Mouse (Mus musculus) intestine, embryonic 15.5 days (tissue): ENCODE data around the gene Cers2. TPM values are rescaled to one million over a fixed set of nuclear protein-coding genes. Genes with fewer than 3 reads are reported as not detected.
"Not testable (repeated sequence)": the region's sequence is repeated elsewhere in the genome, so short reads cannot be mapped to it uniquely, and the experiment has no call there.

Experiments
- ATAC-seq: fragments of 200-750 bp; cut with Nextera tagmentation; 2 replicates; pipeline ENCODE4 v1.8.0; 2017; ENCODE audit warnings: moderate TSS enrichment, moderate library complexity
- H3K27ac ChIP-seq: fragments of 300-500 bp; sonication (generic); 2 replicates; pipeline ENCODE4 v1.5.1; 2015; ENCODE audit warnings: mild to moderate bottlenecking, inconsistent platforms
- H3K27me3 ChIP-seq: fragments of 300-500 bp; sonication (generic); replicated peaks from 2 replicates; pipeline ENCODE4 v1.6.1; 2015; ENCODE audit warnings: inconsistent platforms
- H3K36me3 ChIP-seq: fragments of 300-500 bp; sonication (generic); 2 replicates; pipeline ENCODE4 v1.6.1; 2015; ENCODE audit warnings: inconsistent platforms
- H3K4me1 ChIP-seq: fragments of 300-500 bp; sonication (generic); replicated peaks from 2 replicates; pipeline ENCODE4 v1.6.1; 2015; ENCODE audit warnings: inconsistent platforms
- H3K4me2 ChIP-seq: fragments of 300-500 bp; sonication (generic); replicated peaks from 2 replicates; pipeline ENCODE4 v1.6.1; 2015; ENCODE audit warnings: mild to moderate bottlenecking, inconsistent platforms
- H3K4me3 ChIP-seq: fragments of 300-500 bp; sonication (generic); replicated peaks from 2 replicates; pipeline ENCODE4 v1.5.1; 2015; ENCODE audit warnings: inconsistent platforms
- H3K9ac ChIP-seq: fragments of 300-500 bp; sonication (generic); 2 replicates; pipeline ENCODE4 v1.6.1; 2015; ENCODE audit warnings: inconsistent platforms
- H3K9me3 ChIP-seq: fragments of 300-500 bp; sonication (generic); 2 replicates; pipeline ENCODE4 v1.6.1; 2016; ENCODE audit warnings: inconsistent platforms
- WGBS: fragments of 180-500 bp; shearing (Covaris S2); methylation state at CpG from one replicate; pipeline ENCODE4 v1.1.7; 2015; 5-methylcytosine and 5-hydroxymethylcytosine counted together
- polyA plus RNA-seq: library from polyadenylated mRNA; unstranded; fragments of >200 nt; fragmentation: Nextera tagmentation; extraction: Ambion mirVana; gene quantifications from 2 replicates; pipeline ENCODE4 v1.2.1, GENCODE M21; 2015

The Cers2 gene
- polyA plus RNA-seq, 1 experiment from 2014 or later = 146 TPM

DNA sequence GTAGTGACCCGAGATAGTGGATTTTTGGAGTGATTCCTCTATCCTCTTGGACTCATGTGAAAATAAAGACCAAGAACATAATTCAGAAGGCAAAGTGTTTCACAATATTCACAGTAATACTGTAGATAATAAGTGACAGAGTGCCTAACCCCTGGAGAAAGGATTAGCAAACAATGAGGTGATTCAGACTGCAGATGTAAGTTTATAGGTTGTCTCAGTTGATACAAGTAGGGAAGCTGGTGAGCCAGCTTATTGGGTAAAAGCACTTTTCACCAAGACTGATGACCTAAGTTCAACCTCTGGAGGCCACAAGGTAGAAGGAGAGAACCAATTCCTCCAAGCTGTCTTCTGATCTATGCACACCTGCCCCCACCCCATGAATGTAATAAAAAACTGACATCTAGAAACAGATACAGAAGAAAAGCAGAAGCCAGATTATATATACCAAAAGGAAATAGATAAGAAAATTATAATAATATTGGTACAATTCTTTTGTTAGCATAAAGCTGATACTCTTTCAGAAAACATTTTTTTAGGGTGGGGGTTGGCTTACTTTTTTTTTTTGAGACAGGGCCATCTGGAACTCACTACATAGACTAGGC, 14.3 kb downstream of the Cers2 start:
- peaks cover 46% of the 10 kb centered on the region for H3K36me3 ChIP-seq
- ATAC-seq = peak; percentile 86

DNA sequence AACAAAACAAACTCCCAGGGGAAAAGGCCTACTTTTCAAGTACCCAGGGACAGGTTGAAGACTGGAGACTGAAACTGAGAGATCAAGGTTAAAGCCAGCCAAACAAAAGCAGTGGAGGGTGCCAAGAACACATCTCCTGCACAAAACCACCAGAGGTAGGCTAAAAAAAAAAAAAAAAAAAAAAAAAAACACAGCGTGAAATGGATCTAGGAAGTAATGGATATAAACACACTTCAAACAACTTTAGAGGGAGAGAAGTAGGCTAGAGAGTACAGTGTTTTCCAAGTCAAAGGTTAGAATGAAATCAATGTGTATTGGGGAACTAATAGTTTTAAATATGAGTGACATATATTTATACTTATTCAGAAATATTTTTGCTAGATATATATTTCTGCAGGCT, 16.9 kb downstream of the Cers2 start:
- Histone ChIP-seq H3K27me3 (no peaks in the 10 kb centered on the region), H3K36me3 (peaks cover 30% of the 10 kb centered on the region), H3K9me3 (no peaks in the 10 kb centered on the region), H3K4me1 (no peaks in the 10 kb centered on the region), H3K27ac (no peak overlapping the region), H3K9ac (no peak overlapping the region), H3K4me2 (no peak overlapping the region), H3K4me3 (no peak overlapping the region)
- ATAC-seq = no peak
- 63% methylated on average over 1 of the region's 1 CpGs for WGBS

More for the DNA sequence above, 14.3 kb downstream of the Cers2 start:
- H3K27ac ChIP-seq = no peak overlapping the region
- no peaks in the 10 kb centered on the region for H3K9me3 ChIP-seq
- no peak overlapping the region for H3K4me3 ChIP-seq
- no peaks in the 10 kb centered on the region for H3K27me3 ChIP-seq
- WGBS = 75% methylated on average over 1 of the region's 1 CpGs
- H3K4me1 ChIP-seq = no peaks in the 10 kb centered on the region
- H3K4me2 ChIP-seq = no peak overlapping the region
- H3K9ac ChIP-seq = no peak overlapping the region

DNA sequence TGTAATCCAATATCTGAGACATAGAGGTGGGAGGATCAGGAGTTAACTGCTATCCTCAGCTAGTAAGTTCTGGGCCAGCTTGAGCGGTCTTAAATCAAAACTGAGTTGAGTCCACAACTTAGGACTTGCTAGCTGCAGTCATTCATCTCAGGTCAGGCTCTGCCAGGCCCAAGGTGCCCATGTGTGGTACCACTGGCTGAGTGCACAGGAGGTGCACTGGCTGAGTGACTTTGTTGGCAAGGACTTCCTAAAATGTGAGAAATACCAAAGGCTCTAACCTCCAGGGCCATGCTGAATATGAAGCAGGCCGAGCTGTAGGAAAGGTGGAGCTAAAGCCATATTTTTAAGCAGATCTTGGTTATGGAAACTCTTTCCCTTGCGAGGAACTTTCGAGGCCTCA, 22.8 kb downstream of the Cers2 start:
- Histone ChIP-seq H3K9ac (no peak overlapping the region), H3K4me1 (no peaks in the 10 kb centered on the region), H3K36me3 (peaks cover 40% of the 10 kb centered on the region), H3K27ac (no peak overlapping the region), H3K27me3 (no peaks in the 10 kb centered on the region), H3K9me3 (no peaks in the 10 kb centered on the region), H3K4me2 (no peak overlapping the region), H3K4me3 (no peak overlapping the region)
- no peak for ATAC-seq
- WGBS = 94% methylated on average over 4 of the region's 4 CpGs

DNA sequence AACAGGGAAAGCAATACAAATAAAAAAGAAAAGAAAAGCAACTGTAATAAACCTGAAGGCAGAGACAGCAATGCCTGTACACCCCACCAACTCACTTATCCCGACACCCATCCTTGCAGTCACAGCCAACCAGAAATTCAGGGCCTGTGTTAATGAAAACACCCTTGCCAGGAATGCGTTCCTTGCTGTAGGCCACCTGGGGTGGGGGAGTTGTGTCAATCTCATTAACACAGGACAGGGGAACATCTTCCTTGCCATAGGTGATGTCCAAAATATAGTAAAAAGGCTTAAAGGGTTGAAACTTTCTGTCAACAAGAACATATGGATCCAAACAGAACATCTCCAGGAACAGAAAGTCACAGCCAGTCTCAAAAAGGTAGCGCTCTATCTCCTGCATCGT, 23.7 kb downstream of the Cers2 start:
- ATAC-seq = no peak
- no peak overlapping the region for H3K4me2 ChIP-seq
- no peaks in the 10 kb centered on the region for H3K27me3 ChIP-seq
- H3K4me1 ChIP-seq = no peaks in the 10 kb centered on the region
- H3K9me3 ChIP-seq = no peaks in the 10 kb centered on the region
- no peak overlapping the region for H3K4me3 ChIP-seq
- H3K36me3 ChIP-seq = peaks cover 41% of the 10 kb centered on the region
- 95% methylated on average over 4 of the region's 4 CpGs for WGBS
- H3K9ac ChIP-seq = no peak overlapping the region
- no peak overlapping the region for H3K27ac ChIP-seq

DNA sequence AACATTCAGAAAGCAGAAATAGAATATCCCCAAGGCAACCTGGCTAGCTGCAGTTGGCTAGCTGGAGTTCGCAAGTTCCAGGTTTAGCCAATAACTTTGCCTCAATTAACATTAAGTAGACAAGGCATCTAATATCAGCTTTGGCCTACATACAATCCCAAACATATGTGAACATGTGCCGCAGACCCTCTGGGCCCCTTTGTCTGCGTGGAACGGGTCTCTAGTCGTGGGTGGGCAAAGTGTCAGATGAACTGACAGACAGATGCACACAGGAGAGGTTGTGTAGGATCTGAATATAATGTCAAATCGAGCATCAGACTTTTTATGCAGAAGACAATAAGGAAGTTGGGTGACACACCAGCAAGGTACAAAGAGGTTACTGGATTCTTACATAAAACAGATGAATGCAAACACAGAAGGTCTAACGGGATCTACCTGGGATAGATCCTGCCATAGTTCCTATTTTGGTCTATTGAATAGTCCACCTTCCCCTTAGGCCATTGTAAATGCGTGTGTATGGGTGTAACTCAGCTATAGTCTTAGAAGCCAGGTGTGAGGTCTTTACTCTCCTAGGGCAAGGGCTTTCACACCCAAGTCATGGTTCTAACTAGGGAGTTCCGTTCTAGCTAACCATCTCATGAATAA, 28.9 kb downstream of the Cers2 start:
- not testable (repeated sequence) for H3K27ac ChIP-seq, H3K9me3 ChIP-seq, H3K4me2 ChIP-seq, H3K9ac ChIP-seq, H3K4me3 ChIP-seq, H3K27me3 ChIP-seq, H3K4me1 ChIP-seq, ATAC-seq
- peaks cover 42% of the 10 kb centered on the region for H3K36me3 ChIP-seq
- WGBS = 97% methylated on average over 9 of the region's 9 CpGs

DNA sequence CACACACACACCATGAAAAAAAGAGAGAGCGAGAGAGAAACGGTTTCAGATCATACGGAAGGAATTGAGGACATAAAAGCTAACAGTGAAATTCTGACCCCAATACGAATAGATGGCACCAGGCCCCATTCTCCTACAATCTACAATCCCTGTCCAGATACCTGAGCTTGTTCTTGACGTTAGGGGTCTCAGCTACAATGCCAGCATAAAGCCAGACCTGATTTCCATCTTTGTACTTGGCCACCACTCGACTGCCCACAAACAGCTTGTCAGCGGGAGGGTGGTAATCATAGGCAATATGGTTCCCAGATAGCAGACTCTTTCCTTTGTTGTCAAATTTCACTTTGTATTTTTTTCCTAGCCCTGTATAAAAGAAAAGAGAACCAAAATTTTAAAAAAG, 31.9 kb downstream of the Cers2 start:
- Histone ChIP-seq H3K4me3 (no peak overlapping the region), H3K4me2 (no peak overlapping the region), H3K4me1 (no peaks in the 10 kb centered on the region), H3K27me3 (no peaks in the 10 kb centered on the region), H3K9ac (no peak overlapping the region), H3K27ac (no peak overlapping the region), H3K9me3 (no peaks in the 10 kb centered on the region), H3K36me3 (peaks cover 41% of the 10 kb centered on the region)
- no peak for ATAC-seq
- 89% methylated on average over 7 of the region's 7 CpGs for WGBS

DNA sequence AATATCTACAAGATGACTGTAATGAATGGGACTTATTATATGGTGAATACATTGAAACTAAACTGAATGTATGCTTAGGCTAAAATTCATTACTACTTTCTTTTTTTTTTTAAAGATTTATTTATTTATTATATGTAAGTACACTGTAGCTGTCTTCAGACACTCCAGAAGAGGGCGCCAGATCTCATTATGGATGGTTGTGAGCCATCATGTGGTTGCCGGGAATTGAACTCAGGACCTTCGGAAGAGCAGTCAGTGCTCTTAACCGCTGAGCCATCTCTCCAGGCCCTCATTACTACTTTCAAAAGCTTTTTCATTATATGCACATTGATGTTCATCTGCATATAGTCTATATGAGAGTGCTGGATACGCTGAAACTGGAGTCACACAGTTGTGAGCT, 33.8 kb downstream of the Cers2 start:
- not testable (repeated sequence) for H3K4me2 ChIP-seq, H3K4me1 ChIP-seq, H3K9ac ChIP-seq, ATAC-seq, H3K27ac ChIP-seq, H3K4me3 ChIP-seq, H3K9me3 ChIP-seq, H3K27me3 ChIP-seq
- WGBS = 91% methylated on average over 5 of the region's 5 CpGs
- peaks cover 35% of the 10 kb centered on the region for H3K36me3 ChIP-seq

DNA sequence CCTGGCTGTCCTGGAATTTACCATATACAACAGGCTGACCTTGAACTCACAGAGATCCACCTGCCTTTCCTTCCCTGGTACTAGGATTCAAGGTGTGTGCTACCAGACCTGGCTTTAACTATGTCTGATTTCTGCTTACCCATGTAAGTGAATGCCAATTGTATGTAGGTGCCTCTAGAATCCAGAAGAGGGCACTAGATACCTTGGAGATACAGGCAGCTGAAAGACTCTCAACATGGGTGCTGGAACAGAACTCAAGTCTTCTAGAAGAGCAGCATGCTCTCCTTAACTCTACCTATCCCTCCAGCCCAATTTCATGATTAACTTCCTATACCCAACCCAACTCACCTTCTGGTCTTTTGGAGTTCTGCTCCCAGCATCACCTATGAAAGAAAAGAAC, 34.9 kb downstream of the Cers2 start:
- no peak overlapping the region for H3K9ac ChIP-seq
- no peak overlapping the region for H3K27ac ChIP-seq
- ATAC-seq = no peak
- no peaks in the 10 kb centered on the region for H3K4me1 ChIP-seq
- no peak overlapping the region for H3K4me2 ChIP-seq
- peaks cover 34% of the 10 kb centered on the region for H3K36me3 ChIP-seq
- no peaks in the 10 kb centered on the region for H3K27me3 ChIP-seq
- no peaks in the 10 kb centered on the region for H3K9me3 ChIP-seq
- H3K4me3 ChIP-seq = no peak overlapping the region

DNA sequence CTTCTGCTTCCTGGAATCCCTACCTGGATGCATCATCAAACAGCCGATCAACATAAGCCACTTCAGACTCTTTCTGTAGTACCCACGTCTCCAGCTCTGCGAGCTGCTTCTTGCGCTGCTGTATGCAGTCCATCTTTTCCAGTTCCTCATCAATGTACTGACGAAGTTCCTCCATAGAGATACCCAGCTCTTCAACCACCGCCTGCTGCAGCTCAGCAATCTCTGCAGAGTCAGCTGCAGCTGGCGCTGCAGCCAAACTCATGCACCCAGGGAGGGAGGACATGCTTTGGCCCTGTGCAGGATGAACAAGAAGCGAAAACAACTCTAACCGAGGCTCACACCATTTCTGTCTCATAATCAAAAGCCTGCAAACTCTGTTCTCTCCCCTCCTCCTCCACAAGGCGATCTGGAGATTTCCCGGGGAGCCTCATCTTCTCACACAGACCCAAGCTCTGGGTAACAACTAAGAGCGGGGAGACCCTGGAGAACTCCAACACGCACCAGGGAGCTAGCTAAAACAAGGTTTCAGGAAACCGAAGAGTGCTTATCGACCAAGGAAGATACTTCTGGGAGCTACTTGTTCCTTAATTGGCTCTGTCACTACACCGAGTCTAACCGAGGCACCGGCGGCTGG, 41.4 kb downstream of the Cers2 start:
- H3K9me3 ChIP-seq, H3K4me1 ChIP-seq, H3K9ac ChIP-seq, H3K27me3 ChIP-seq, H3K27ac ChIP-seq: not testable (repeated sequence)
- H3K36me3 ChIP-seq = 0 out of 2 replicates have a peak, but pooled peaks cover 12% of the 10 kb centered on the region
- ATAC-seq = peak; percentile 8; the same call in 1 of the 2 replicates
- WGBS = 32% methylated on average over 12 of the region's 19 CpGs
- H3K4me2 ChIP-seq = peak overlapping the region; percentile 40
- H3K4me3 ChIP-seq = peak overlapping the region; percentile 47

DNA sequence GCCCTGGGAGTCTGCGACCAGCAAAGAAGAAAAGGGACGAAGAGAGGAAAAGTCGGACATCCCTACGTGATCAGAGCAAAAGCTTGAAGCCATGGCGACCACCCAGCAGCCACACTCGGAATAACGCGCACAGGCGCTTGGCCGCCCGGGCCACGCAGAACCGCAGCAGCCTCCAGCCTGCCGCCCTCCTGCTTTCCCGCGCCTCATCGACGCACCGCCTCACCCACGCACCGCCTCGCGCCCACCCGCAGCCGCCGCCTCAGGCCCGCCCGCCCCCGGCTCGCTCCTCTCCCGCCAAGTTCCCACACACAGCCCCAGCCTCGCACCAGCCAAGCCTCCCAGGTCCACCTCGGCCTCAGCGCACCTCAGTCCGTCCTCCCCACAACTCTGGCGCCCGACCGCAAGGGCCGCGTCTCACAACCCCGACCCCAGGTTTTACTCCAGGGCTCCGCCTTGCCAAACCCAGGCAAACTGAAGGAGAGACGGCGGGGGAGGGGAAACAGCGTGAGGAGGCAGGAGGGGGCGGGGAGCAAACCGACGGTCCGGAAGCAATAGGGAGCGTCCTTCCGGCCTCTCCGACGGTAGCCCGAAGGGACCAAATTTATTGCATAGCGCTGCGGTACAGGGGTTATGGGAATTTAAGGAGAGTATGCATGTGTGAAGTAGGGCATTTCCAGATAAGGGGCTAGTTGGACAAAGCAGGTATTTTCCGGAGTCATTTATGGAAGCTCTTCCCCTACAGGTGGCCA, 42.3 kb downstream of the Cers2 start, which contains the start of gene Setdb1:
Gene Setdb1 (minus strand): TSS at position 502 of the 749 bp plus-strand sequence.
- peak within 1 kb of the TSS; percentile 47 for H3K4me3 ChIP-seq
- H3K4me2 ChIP-seq = peak within 1 kb of the TSS; percentile 46
- peak within 1 kb of the TSS; percentile 51 for H3K9ac ChIP-seq
- H3K36me3 ChIP-seq, H3K4me1 ChIP-seq, H3K9me3 ChIP-seq, H3K27me3 ChIP-seq: not testable (repeated sequence)
- peak; percentile 98 for ATAC-seq
- under 1% methylated on average over 27 of the region's 57 CpGs for WGBS
- H3K27ac ChIP-seq = 0 out of 2 replicates have a peak within 1 kb of the TSS, but pooled peaks have one; percentile 32

DNA sequence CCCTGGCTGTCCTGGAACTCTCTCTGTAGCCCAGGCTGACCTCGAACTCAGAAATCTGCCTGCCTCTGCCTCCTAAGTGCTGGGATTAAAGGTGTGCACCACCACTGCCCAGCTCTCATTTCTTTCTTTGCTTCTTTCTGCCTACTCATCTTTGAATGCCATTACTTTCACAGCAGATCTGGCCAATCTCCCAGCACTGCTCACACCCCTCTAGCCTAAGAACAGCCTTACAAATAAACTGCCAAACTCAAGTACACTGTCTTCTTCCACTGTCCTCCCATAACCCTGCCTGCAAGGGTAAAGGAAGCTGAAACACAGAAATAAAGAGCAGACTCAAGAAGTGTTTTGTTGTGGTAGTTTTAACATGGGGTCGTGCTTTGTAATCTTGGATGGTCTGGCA, 43.2 kb downstream of the Cers2 start:
- Histone ChIP-seq H3K4me3 (no peak overlapping the region), H3K4me1 (no peaks in the 10 kb centered on the region), H3K9ac (no peak overlapping the region), H3K36me3 (0 out of 2 replicates have a peak, but pooled peaks cover 1% of the 10 kb centered on the region), H3K4me2 (no peak overlapping the region), H3K9me3 (no peaks in the 10 kb centered on the region), H3K27me3 (no peaks in the 10 kb centered on the region), H3K27ac (no peak overlapping the region)
- WGBS = 99% methylated on average over 2 of the region's 2 CpGs
- ATAC-seq = no peak

DNA sequence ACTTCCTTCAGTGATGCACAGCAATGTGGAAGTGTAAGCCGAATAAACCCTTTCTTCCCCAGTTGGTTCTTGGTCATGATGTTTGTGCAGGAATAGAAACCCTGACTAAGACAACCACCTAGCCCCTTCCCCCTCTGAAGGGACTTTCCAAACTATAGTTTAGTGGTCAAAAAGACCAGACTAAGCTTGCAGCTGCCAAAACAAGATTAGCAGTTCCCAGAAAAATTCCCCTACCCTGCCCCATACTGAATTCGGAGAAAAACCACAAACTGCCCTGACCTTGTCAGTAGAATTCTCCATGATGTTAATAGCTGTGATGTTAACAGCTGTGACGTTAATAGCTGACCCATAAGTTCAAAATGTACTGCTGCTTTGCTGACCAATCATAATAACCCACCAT, 45.7 kb downstream of the Cers2 start:
- not testable (repeated sequence) for H3K4me3 ChIP-seq, H3K36me3 ChIP-seq, H3K27me3 ChIP-seq, ATAC-seq, H3K4me2 ChIP-seq, H3K9ac ChIP-seq, H3K27ac ChIP-seq, H3K9me3 ChIP-seq, H3K4me1 ChIP-seq
- WGBS = 84% methylated on average over 3 of the region's 3 CpGs
